Mouse (Mus musculus): ENCODE measurements at regions not wholly inside any gene's neighbourhood (a gene's known extent, or its start where the extent isn't known, plus 50 kb on each side); places are given as distances from the start of the nearest gene placed in this dataset.

GRCm38 (mm10) chr4:131206181-131206885 is 262.1 kb downstream of the Matn1 start:
- Histone ChIP-seq H3K9me3 (peaks cover 8% of the 10 kb centered on the region), H3K4me1 (peaks cover 6% of the 10 kb centered on the region; the same call in 1 of the 2 replicates), H3K27me3 (replicated peaks; ENCODE audit: low read depth, poor library complexity, severe bottlenecking) (no peaks in the 10 kb centered on the region), H3K36me3 (replicated peaks) (no peaks in the 10 kb centered on the region), H3K27ac (replicated peaks) (no peak overlapping the region; the same call in 1 of the 2 replicates), H3K4me3 (no peak overlapping the region)
- no peak for DNase-seq (ENCODE audit: low spot score)
- WGBS, result 85% methylated on average over 8 of the region's 8 CpGs

- DNase-seq (ENCODE audit: low spot score), result no peak
- no peak overlapping the region for H3K4me3 ChIP-seq
- H3K27ac ChIP-seq (replicated peaks), result no peak overlapping the region
- H3K9me3 ChIP-seq, result peaks cover 8% of the 10 kb centered on the region
- H3K27me3 ChIP-seq (replicated peaks; ENCODE audit: low read depth, poor library complexity, severe bottlenecking), result no peaks in the 10 kb centered on the region
- H3K36me3 ChIP-seq (replicated peaks), result no peaks in the 10 kb centered on the region
- 61% methylated on average over 4 of the region's 4 CpGs for WGBS
- H3K4me1 ChIP-seq, result peaks cover 6% of the 10 kb centered on the region; the same call in 1 of the 2 replicates
Measured at GRCm38 (mm10) chr4:131206886-131207200, 262.7 kb downstream of the Matn1 start.

- WGBS, result 76% methylated on average over 2 of the region's 2 CpGs
- no peak overlapping the region for H3K27ac ChIP-seq (replicated peaks)
Measured at GRCm38 (mm10) chr4:131207249-131207648, 263.1 kb downstream of the Matn1 start.

GRCm38 (mm10) chr4:131208166-131208565 is 264.0 kb downstream of the Matn1 start:
- WGBS, result 83% methylated on average over 9 of the region's 9 CpGs
- Histone ChIP-seq H3K27me3 (replicated peaks; ENCODE audit: low read depth, poor library complexity, severe bottlenecking) (no peaks in the 10 kb centered on the region), H3K9me3 (peaks cover 8% of the 10 kb centered on the region), H3K27ac (replicated peaks) (no peak overlapping the region; the same call in 1 of the 2 replicates), H3K4me3 (no peak overlapping the region), H3K36me3 (replicated peaks) (no peaks in the 10 kb centered on the region), H3K4me1 (0 out of 2 replicates have a peak, but pooled peaks cover 6% of the 10 kb centered on the region)
- no peak for DNase-seq (ENCODE audit: low spot score)

More at GRCm38 (mm10) chr4:131207249-131207648, 263.1 kb downstream of the Matn1 start:
- Histone ChIP-seq H3K27me3 (replicated peaks; ENCODE audit: low read depth, poor library complexity, severe bottlenecking) (no peaks in the 10 kb centered on the region), H3K9me3 (peaks cover 8% of the 10 kb centered on the region), H3K4me3 (no peak overlapping the region), H3K36me3 (replicated peaks) (no peaks in the 10 kb centered on the region), H3K4me1 (peaks cover 6% of the 10 kb centered on the region; the same call in 1 of the 2 replicates)
- DNase-seq (ENCODE audit: low spot score), result no peak

DNA sequence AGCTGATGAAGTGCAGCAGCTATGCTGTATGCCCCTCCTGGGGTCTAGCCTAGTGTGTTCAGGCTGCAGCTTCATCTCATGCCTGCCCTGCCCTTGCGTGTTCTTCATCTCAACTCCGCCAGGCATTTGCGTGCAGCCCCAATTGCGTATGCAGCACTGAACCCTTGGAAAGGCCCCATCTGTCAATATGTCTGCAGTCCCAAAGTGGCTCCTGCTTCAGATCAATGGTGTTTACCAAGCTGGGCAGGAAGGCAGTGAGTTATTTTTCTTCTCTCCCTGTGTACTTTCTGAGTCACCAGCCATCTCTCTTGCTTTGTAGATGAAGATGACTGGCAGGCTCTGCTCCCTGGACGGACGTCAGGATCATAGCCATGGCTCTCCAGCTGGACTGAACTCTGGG is 264.5 kb downstream of the Matn1 start:
- Histone ChIP-seq H3K4me1 (0 out of 2 replicates have a peak, but pooled peaks cover 6% of the 10 kb centered on the region), H3K36me3 (replicated peaks) (no peaks in the 10 kb centered on the region), H3K27me3 (replicated peaks; ENCODE audit: low read depth, poor library complexity, severe bottlenecking) (no peaks in the 10 kb centered on the region), H3K4me3 (no peak overlapping the region), H3K9me3 (peaks cover 8% of the 10 kb centered on the region), H3K27ac (replicated peaks) (no peak overlapping the region; the same call in 1 of the 2 replicates)
- no peak for DNase-seq (ENCODE audit: low spot score)
- 88% methylated on average over 6 of the region's 6 CpGs for WGBS

DNA sequence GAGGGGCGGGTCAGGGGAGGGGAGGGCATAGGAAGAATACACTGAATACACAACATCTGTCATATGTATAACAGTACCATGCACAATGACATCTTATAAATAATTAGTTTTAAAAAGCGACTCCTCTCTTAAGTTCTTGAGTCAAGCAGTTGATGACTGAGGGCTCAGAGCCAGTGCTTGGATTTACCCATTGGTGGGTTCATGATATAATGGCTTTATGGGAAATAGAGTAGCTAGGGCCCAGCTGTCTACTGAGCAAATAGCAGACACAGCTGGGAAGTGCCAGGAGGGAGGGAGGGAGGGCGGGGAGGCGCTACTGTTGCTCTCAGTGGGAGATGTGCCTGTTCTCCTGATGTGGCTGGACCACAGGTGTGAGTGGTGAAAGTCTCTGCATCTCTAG is 268.5 kb downstream of the Matn1 start:
- Histone ChIP-seq H3K4me3 (no peak overlapping the region), H3K27me3 (replicated peaks; ENCODE audit: low read depth, poor library complexity, severe bottlenecking) (no peaks in the 10 kb centered on the region), H3K27ac (replicated peaks) (no peak overlapping the region), H3K4me1 (peaks cover 16% of the 10 kb centered on the region), H3K36me3 (replicated peaks) (no peaks in the 10 kb centered on the region), H3K9me3 (peaks cover 8% of the 10 kb centered on the region)
- 58% methylated on average over 4 of the region's 4 CpGs for WGBS
- DNase-seq (ENCODE audit: low spot score), result no peak

DNA sequence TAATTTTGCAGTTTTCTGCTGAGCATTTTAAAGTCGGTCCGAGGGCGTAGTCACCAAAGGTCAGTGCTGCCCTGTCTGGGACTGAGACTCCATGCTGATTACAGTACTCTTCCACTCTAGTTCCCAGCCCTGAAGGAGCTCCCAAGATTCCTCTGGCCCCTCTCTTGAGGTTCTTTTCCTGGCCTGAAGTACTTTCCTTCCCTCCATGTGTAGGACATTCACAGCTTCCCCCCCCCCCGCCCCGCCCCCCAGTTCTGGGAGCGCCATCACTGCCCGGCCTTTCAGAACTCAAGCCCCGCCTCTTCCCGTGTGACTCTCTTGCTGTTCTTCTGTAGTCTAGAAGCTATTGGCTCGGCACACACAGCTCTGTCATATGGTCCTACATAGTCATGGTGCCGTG is 271.5 kb downstream of the Matn1 start:
- Histone ChIP-seq H3K4me3 (no peak overlapping the region), H3K27ac (replicated peaks) (no peak overlapping the region), H3K36me3 (replicated peaks) (no peaks in the 10 kb centered on the region), H3K9me3 (peaks cover 5% of the 10 kb centered on the region), H3K27me3 (replicated peaks; ENCODE audit: low read depth, poor library complexity, severe bottlenecking) (no peaks in the 10 kb centered on the region), H3K4me1 (peaks cover 16% of the 10 kb centered on the region)
- DNase-seq (ENCODE audit: low spot score), result no peak
- WGBS, result 82% methylated on average over 11 of the region's 11 CpGs

DNA sequence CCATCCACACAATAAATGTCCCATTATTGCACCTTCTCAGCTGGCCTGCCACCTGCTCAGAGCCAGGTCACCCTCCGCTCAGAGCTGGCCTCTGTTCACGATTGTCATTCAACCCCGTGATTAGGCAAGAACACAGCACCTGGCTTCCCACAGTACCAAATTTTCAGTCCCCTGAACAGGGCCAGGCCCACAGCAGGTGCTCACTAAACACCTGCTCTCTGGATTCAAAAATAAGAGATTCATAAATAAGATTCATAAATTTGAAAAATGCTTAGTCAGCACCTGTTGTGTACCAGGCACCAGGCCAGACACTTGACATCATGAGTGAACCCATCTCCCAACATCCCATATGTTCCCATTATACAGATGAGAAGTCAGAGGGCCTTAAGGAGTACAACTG is 272.2 kb downstream of the Matn1 start:
- 82% methylated on average over 3 of the region's 3 CpGs for WGBS
- no peaks in the 10 kb centered on the region for H3K36me3 ChIP-seq (replicated peaks)
- peaks cover 16% of the 10 kb centered on the region for H3K4me1 ChIP-seq
- no peaks in the 10 kb centered on the region for H3K27me3 ChIP-seq (replicated peaks; ENCODE audit: low read depth, poor library complexity, severe bottlenecking)
- H3K4me3 ChIP-seq, result no peak overlapping the region
- H3K27ac ChIP-seq (replicated peaks), result no peak overlapping the region
- no peak for DNase-seq (ENCODE audit: low spot score)
- no peaks in the 10 kb centered on the region for H3K9me3 ChIP-seq

GRCm38 (mm10) chr4:131217083-131217482 is 272.9 kb downstream of the Matn1 start:
- Histone ChIP-seq H3K4me3 (no peak overlapping the region), H3K27ac (replicated peaks) (no peak overlapping the region), H3K36me3 (replicated peaks) (no peaks in the 10 kb centered on the region), H3K9me3 (no peaks in the 10 kb centered on the region), H3K27me3 (replicated peaks; ENCODE audit: low read depth, poor library complexity, severe bottlenecking) (no peaks in the 10 kb centered on the region), H3K4me1 (peaks cover 16% of the 10 kb centered on the region)
- WGBS, result 84% methylated on average over 4 of the region's 4 CpGs
- no peak for DNase-seq (ENCODE audit: low spot score)

DNA sequence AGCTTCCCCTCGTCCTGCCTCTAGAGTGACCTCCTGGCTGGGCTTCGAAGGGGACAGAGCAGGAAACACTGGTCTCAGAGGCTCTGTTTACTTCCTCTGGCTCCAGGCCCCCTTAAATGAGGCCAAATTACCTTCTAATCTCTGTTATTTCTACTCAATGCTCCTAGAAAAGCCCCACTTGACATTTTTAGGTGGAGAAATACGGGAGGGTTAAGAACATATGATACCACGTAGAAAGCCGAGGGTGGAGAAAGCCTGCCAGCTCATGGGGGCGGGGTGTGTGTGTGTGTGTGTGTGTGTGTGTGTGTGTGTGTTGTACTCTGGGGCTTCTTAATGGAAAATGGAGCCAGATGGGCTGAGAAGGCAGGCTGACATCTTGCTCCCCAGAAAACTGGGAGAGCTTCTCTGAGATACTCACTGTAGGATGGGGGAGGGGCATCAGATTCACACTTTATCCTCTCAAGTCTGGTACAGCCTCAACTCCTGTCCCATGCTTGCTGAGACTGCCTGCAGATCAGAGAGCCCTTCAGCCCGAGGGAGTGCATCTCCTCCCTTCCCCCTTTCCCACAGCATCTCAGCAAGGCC is 273.5 kb downstream of the Matn1 start:
- peak overlapping the region; percentile 51 for H3K27ac ChIP-seq (replicated peaks)
- H3K36me3 ChIP-seq (replicated peaks), result no peaks in the 10 kb centered on the region
- H3K4me3 ChIP-seq, result no peak overlapping the region
- no peaks in the 10 kb centered on the region for H3K9me3 ChIP-seq
- peaks cover 16% of the 10 kb centered on the region for H3K4me1 ChIP-seq
- 40% methylated on average over 7 of the region's 7 CpGs for WGBS
- peak; percentile 48 for DNase-seq (ENCODE audit: low spot score)
- no peaks in the 10 kb centered on the region for H3K27me3 ChIP-seq (replicated peaks; ENCODE audit: low read depth, poor library complexity, severe bottlenecking)

DNA sequence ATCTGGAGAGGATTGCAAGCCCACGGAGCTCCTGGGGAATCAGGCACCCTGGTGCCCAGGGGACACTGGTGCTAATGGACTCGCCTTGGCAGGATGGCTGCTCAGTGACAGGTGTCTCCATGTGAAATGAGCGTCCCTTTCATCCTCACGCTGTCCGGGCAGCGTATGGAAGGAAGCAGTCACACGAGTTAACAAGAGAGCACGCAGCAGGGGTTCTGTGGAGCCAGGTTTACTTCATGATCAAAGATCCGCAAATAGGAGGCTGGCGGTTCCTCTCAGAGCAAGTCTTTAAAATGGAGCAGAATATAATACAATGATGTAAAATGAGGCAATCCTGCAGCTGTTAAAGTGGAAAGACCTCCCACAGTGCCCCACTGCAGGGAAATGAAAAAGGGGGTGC is 276.8 kb downstream of the Matn1 start:
- Histone ChIP-seq H3K9me3 (peaks cover 2% of the 10 kb centered on the region; the same call in 1 of the 2 replicates), H3K27me3 (replicated peaks; ENCODE audit: low read depth, poor library complexity, severe bottlenecking) (no peaks in the 10 kb centered on the region), H3K27ac (replicated peaks) (no peak overlapping the region), H3K4me3 (no peak overlapping the region), H3K36me3 (replicated peaks) (no peaks in the 10 kb centered on the region), H3K4me1 (peaks cover 16% of the 10 kb centered on the region)
- 84% methylated on average over 10 of the region's 10 CpGs for WGBS
- DNase-seq (ENCODE audit: low spot score), result no peak

- H3K27me3 ChIP-seq (replicated peaks; ENCODE audit: low read depth, poor library complexity, severe bottlenecking), result no peaks in the 10 kb centered on the region
- 92% methylated on average over 5 of the region's 5 CpGs for WGBS
- H3K27ac ChIP-seq (replicated peaks), result no peak overlapping the region
- no peak for DNase-seq (ENCODE audit: low spot score)
- H3K36me3 ChIP-seq (replicated peaks), result no peaks in the 10 kb centered on the region
- H3K4me3 ChIP-seq, result no peak overlapping the region
- H3K4me1 ChIP-seq, result no peaks in the 10 kb centered on the region
- no peaks in the 10 kb centered on the region for H3K9me3 ChIP-seq
Measured at GRCm38 (mm10) chr4:131230361-131230760, 286.2 kb downstream of the Matn1 start.

- Histone ChIP-seq H3K4me1 (peaks cover 14% of the 10 kb centered on the region), H3K27me3 (replicated peaks; ENCODE audit: low read depth, poor library complexity, severe bottlenecking) (no peaks in the 10 kb centered on the region), H3K27ac (replicated peaks) (no peak overlapping the region), H3K36me3 (replicated peaks) (no peaks in the 10 kb centered on the region), H3K4me3 (no peak overlapping the region), H3K9me3 (no peaks in the 10 kb centered on the region)
- DNase-seq (ENCODE audit: low spot score), result no peak
- 47% methylated on average over 4 of the region's 4 CpGs for WGBS
Measured at GRCm38 (mm10) chr4:131236611-131237031, 292.4 kb downstream of the Matn1 start.
